38 mouse cellular contexts compared by ENCODE assay signal in the genomic region with DNA sequence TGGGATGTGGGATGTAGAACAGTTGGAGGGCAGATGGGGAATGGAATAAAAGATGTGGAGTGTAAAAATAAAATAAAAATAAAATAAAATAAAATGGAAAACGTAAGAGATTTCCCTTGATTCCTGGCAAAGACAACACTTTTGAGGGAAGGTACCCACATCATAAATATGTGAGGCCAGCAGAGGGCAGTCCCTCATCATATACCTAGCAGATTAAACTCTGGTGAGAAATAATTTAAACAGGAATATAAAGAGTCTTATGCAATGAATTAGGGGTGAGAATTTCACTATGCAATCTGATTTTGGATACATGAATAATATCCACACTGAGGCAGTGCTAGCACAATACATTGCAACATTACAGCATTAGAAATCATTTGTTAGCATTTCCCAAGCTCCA. TPM values are rescaled to one million over a fixed set of nuclear protein-coding genes. Genes with fewer than 3 reads are reported as not detected.
A peak's percentile ranks its signal among the peaks of the same experiment; 100 is the strongest.
DNase-seq lines count a peak whose midpoint lies in the region; ATAC-seq and TF ChIP-seq lines count a peak whose summit lies in the region.
"Had no signal": no experiment of that assay in that cellular context is flagged by ENCODE, and none has a peak within 500 bp of the region (broad histone marks: within the 10 kb centered on the region; RNA-seq: fewer than 3 reads in every experiment).

No protein-coding gene starts in this region.

- no peaks in the 10 kb centered on the region for H3K36me3 ChIP-seq in heart, adult 2 months (ENCODE audit: control insufficient read depth, insufficient read depth, low read length)
- no peaks in the 10 kb centered on the region for H3K36me3 ChIP-seq in hindbrain, postnatal 0 days (ENCODE audit: insufficient read depth, low read length)
- no peaks in the 10 kb centered on the region for H3K36me3 ChIP-seq in hindbrain, embryonic 14.5 days (replicated peaks; ENCODE audit: control insufficient read depth, insufficient read depth)
- no peaks in the 10 kb centered on the region for H3K36me3 ChIP-seq in MEL (ENCODE audit: control insufficient read depth in 1 of 2, insufficient read depth in 2 of 2, low read length in 2 of 2)
- H3K36me3 ChIP-seq: embryonic facial prominence, embryonic 10.5 days; embryonic facial prominence, embryonic 13.5 days; forebrain, embryonic 12.5 days; forebrain, embryonic 15.5 days; hindbrain, embryonic 15.5 days had no signal

- no peak overlapping the region for H3K4me2 ChIP-seq in hindbrain, postnatal 0 days (ENCODE audit: low read depth, low read length)
- no peak overlapping the region for H3K4me2 ChIP-seq in hindbrain, embryonic 14.5 days (replicated peaks)
- H3K4me2 ChIP-seq: embryonic facial prominence, embryonic 13.5 days; forebrain, embryonic 12.5 days; forebrain, embryonic 15.5 days; heart, embryonic 11.5 days; hindbrain, embryonic 15.5 days had no signal

- H3K27me3 ChIP-seq in heart, adult 2 months (ENCODE audit: control insufficient read depth, insufficient read depth, low read length): no peaks in the 10 kb centered on the region
- no peaks in the 10 kb centered on the region for H3K27me3 ChIP-seq in hindbrain, postnatal 0 days (ENCODE audit: insufficient read depth, low read length)
- no peaks in the 10 kb centered on the region for H3K27me3 ChIP-seq in hindbrain, embryonic 14.5 days (ENCODE audit: control insufficient read depth, insufficient read depth, low read length)
- H3K27me3 ChIP-seq in MEL (ENCODE audit: control insufficient read depth in 1 of 2, insufficient read depth in 2 of 2, low read length in 2 of 2): no peaks in the 10 kb centered on the region
- H3K27me3 ChIP-seq: embryonic facial prominence, embryonic 13.5 days; forebrain, embryonic 12.5 days; forebrain, embryonic 15.5 days; hindbrain, embryonic 15.5 days; Patski had no signal

- no peaks in the 10 kb centered on the region for H3K79me2 ChIP-seq in heart, adult 2 months (replicated peaks; ENCODE audit: control insufficient read depth, insufficient read depth, low read length)
- no peaks in the 10 kb centered on the region for H3K79me2 ChIP-seq in MEL (ENCODE audit: control insufficient read depth, insufficient read depth, low read length, poor library complexity)

- TF ChIP-seq CTCF in heart, adult 2 months (IDR thresholded peaks at IDR 0.05): peak; percentile 28
- no peak for TF ChIP-seq CTCF in hindbrain, postnatal 0 days (IDR thresholded peaks at IDR 0.05; ENCODE audit: low read depth)
- TF ChIP-seq CTCF in MEL (IDR thresholded peaks at IDR 0.05 in 2 of 3, conservative IDR thresholded peaks at IDR 0.05 in 1 of 3; ENCODE audit: control insufficient read depth in 1 of 3, insufficient read depth in 1 of 3, low read depth in 2 of 3, low read length in 3 of 3, poor library complexity in 1 of 3, severe bottlenecking in 1 of 3): peak in 1 of 3 experiments; percentile 39; a peak in 2 of 6 replicates

- no peak overlapping the region for H3K9ac ChIP-seq in heart, adult 2 months (ENCODE audit: low read depth, low read length)
- H3K9ac ChIP-seq in hindbrain, postnatal 0 days (replicated peaks; ENCODE audit: low read length): no peak overlapping the region
- no peak overlapping the region for H3K9ac ChIP-seq in hindbrain, embryonic 14.5 days
- H3K9ac ChIP-seq in MEL (ENCODE audit: control insufficient read depth, low read depth, low read length, poor library complexity, severe bottlenecking): no peak overlapping the region
- H3K9ac ChIP-seq: embryonic facial prominence, embryonic 13.5 days; forebrain, embryonic 12.5 days; forebrain, embryonic 15.5 days; hindbrain, embryonic 15.5 days had no signal

- no peak for TF ChIP-seq EP300 in heart, adult 2 months (IDR thresholded peaks at IDR 0.05; ENCODE audit: insufficient read depth, low read depth, low read length)
- no peak for TF ChIP-seq EP300 in MEL (IDR thresholded peaks at IDR 0.05; ENCODE audit: low read depth in 1 of 2, low read length in 2 of 2)

- intact Hi-C loops in heart, adult 2 months (cut with DNase I): no loop called here
- intact Hi-C loops in heart, postnatal 25 days (cut with DNase I): no loop called here

- no peaks in the 10 kb centered on the region for H3K9me3 ChIP-seq in hindbrain, postnatal 0 days (ENCODE audit: low read length)
- no peaks in the 10 kb centered on the region for H3K9me3 ChIP-seq in hindbrain, embryonic 14.5 days (ENCODE audit: control insufficient read depth, low read length)
- no peaks in the 10 kb centered on the region for H3K9me3 ChIP-seq in MEL (replicated peaks; ENCODE audit: insufficient read depth, low read length)
- H3K9me3 ChIP-seq: embryonic facial prominence, embryonic 10.5 days; embryonic facial prominence, embryonic 13.5 days; forebrain, embryonic 12.5 days; forebrain, embryonic 15.5 days; hindbrain, embryonic 15.5 days had no signal

- DNase-seq in heart, adult 2 months: no peak
- no peak for DNase-seq in heart, postnatal 25 days (ENCODE audit: low spot score)
- peak; percentile 9 for DNase-seq in hindbrain, postnatal 0 days (ENCODE audit: low spot score)
- DNase-seq in hindbrain, embryonic 14.5 days (ENCODE audit: low spot score): no peak
- DNase-seq in 3T3-L1 (ENCODE audit: low read depth, low spot score) (peak; percentile 71), MEL (ENCODE audit: low read depth, low spot score) (peak; percentile 6)
- no peak for DNase-seq in urinary bladder, adult 2 months (ENCODE audit: low spot score)
- DNase-seq: adrenal gland, adult 8-10 months; adrenal gland, postnatal 25 days; cerebellum, adult 11-12 months; cerebellum, adult 8-10 months; cerebellum, postnatal 10 days; cerebellum, postnatal 36 days; embryo, embryonic 11 days; gastrocnemius, postnatal 10 days; gastrocnemius, postnatal 36 days; heart, postnatal 36 days; kidney, adult 2 months had no signal

- ATAC-seq in hindbrain, postnatal 0 days: no peak
- ATAC-seq in hindbrain, embryonic 14.5 days (ENCODE audit: low FRiP score): no peak
- no peak for ATAC-seq in activated CD4-positive, CD25-positive, alpha-beta regulatory T cell, adult 4 months
- ATAC-seq: CD4-positive, CD25-positive, alpha-beta regulatory T cell, adult 4 months; forebrain, embryonic 15.5 days; intestine, embryonic 16.5 days; Patski had no signal

- peak; percentile 48 for TF ChIP-seq RAD21 in MEL (IDR thresholded peaks at IDR 0.05; ENCODE audit: low read depth, low read length)

- H3K27ac ChIP-seq in heart, adult 2 months: no peak overlapping the region
- no peak overlapping the region for H3K27ac ChIP-seq in hindbrain, postnatal 0 days
- H3K27ac ChIP-seq in hindbrain, embryonic 14.5 days: no peak overlapping the region
- H3K27ac ChIP-seq in MEL (ENCODE audit: control insufficient read depth, low read depth, low read length): no peak overlapping the region
- H3K27ac ChIP-seq: embryonic facial prominence, embryonic 10.5 days; embryonic facial prominence, embryonic 13.5 days; forebrain, embryonic 12.5 days; forebrain, embryonic 15.5 days; hindbrain, embryonic 15.5 days had no signal

- H3K4me3 ChIP-seq in heart, adult 2 months: no peak overlapping the region
- H3K4me3 ChIP-seq in hindbrain, postnatal 0 days (ENCODE audit: low read length): no peak overlapping the region
- H3K4me3 ChIP-seq in hindbrain, embryonic 14.5 days (replicated peaks; ENCODE audit: low read length): no peak overlapping the region
- H3K4me3 ChIP-seq in MEL (ENCODE audit: control insufficient read depth in 1 of 2, insufficient read depth in 1 of 2, low read depth in 2 of 2, low read length in 2 of 2): no peak overlapping the region
- H3K4me3 ChIP-seq: embryonic facial prominence, embryonic 10.5 days; embryonic facial prominence, embryonic 13.5 days; erythroblast, embryonic 14.5 days; forebrain, embryonic 12.5 days; forebrain, embryonic 15.5 days; hindbrain, embryonic 15.5 days had no signal

- no peaks in the 10 kb centered on the region for H3K4me1 ChIP-seq in heart, adult 2 months (ENCODE audit: control insufficient read depth, insufficient read depth, low read length)
- no peaks in the 10 kb centered on the region for H3K4me1 ChIP-seq in hindbrain, postnatal 0 days (ENCODE audit: insufficient read depth, low read length)
- H3K4me1 ChIP-seq in hindbrain, embryonic 14.5 days (replicated peaks; ENCODE audit: control insufficient read depth, insufficient read depth, low read length): no peaks in the 10 kb centered on the region
- H3K4me1 ChIP-seq in MEL (ENCODE audit: control insufficient read depth in 1 of 2, insufficient read depth in 2 of 2, low read length in 2 of 2): no peaks in the 10 kb centered on the region
- H3K4me1 ChIP-seq: embryonic facial prominence, embryonic 10.5 days; embryonic facial prominence, embryonic 13.5 days; forebrain, embryonic 12.5 days; forebrain, embryonic 15.5 days; hindbrain, embryonic 15.5 days had no signal

- no peak for TF ChIP-seq POLR2A in heart, adult 2 months (IDR thresholded peaks at IDR 0.05; ENCODE audit: insufficient read depth, low read depth, low read length)
- TF ChIP-seq POLR2A in MEL (IDR thresholded peaks at IDR 0.05; ENCODE audit: control insufficient read depth in 1 of 2, insufficient read depth in 1 of 2, low read depth in 1 of 2, low read length in 2 of 2, poor library complexity in 1 of 2): no peak

- 45% methylated on average over 1 of the region's 1 CpGs for WGBS in heart, adult 2 months
- 67% methylated on average over 1 of the region's 1 CpGs for WGBS in hindbrain, postnatal 0 days
- WGBS in hindbrain, embryonic 14.5 days: 71% methylated on average over 1 of the region's 1 CpGs

TF ChIP-seq in MEL, 35 proteins besides CTCF, POLR2A, EP300 and RAD21:
- peak; percentile 29; the same call in 1 of the 2 replicates for TF ChIP-seq ZC3H11A (IDR thresholded peaks at IDR 0.05; ENCODE audit: low read depth, low read length)
- peak; percentile 46 for TF ChIP-seq SMC3 (IDR thresholded peaks at IDR 0.05; ENCODE audit: low read depth, low read length)
- no peak for TF ChIP-seq MXI1 (IDR thresholded peaks at IDR 0.05; ENCODE audit: low read depth, low read length)

RNA-seq across cellular contexts. Expression of gene 5530400C23Rik, which starts 46.5 kb away (rescaled TPM):
- not detected for total RNA-seq in heart, adult 2 months (2021)
- not detected in 2 replicates for polyA plus RNA-seq in heart, adult 2 months (2012; rRNA removed)
- not detected for total RNA-seq in heart, postnatal 25 days (2021)
- total RNA-seq in hindbrain, postnatal 0 days (2014; rRNA removed): not detected in 2 replicates
- not detected in 2 replicates for polyA plus RNA-seq in hindbrain, postnatal 0 days (2015; fragmentation: Nextera tagmentation; extraction: Ambion mirVana)
- polyA plus RNA-seq in hindbrain, embryonic 14.5 days (2014; fragmentation: Nextera tagmentation; extraction: Ambion mirVana): not detected in 2 replicates
- total RNA-seq in MEL (2012; rRNA removed): not detected in 2 replicates
- not detected for polyA plus RNA-seq in MEL (2012; ENCODE audit: insufficient read depth in 1 of 2, insufficient read length in 2 of 2, low read depth in 1 of 2, low replicate concordance in 2 of 2, missing spikeins in 1 of 2)
- not detected for polyA plus RNA-seq in activated CD4-positive, CD25-positive, alpha-beta regulatory T cell, adult 4 months (2017; shearing (Covaris generic))
- not detected in 2 replicates for polyA plus RNA-seq in urinary bladder, adult 2 months (2012; rRNA removed)
- total RNA-seq: adrenal gland, adult 8-10 months; adrenal gland, postnatal 25 days; ES-E14; gastrocnemius, adult 18-20 months; gastrocnemius, postnatal 10 days; gastrocnemius, postnatal 36 days; granulocyte monocyte progenitor cell, adult 5-6 weeks; heart, adult 8-10 months; heart, postnatal 36 days had no signal
- polyA plus RNA-seq: brain, embryonic 14.5 days; C2C12; CD4-positive, CD25-positive, alpha-beta regulatory T cell, adult 4 months; cortical plate, adult 2 months; embryonic facial prominence, embryonic 10.5 days; embryonic facial prominence, embryonic 13.5 days; erythroblast, embryonic 14.5 days; forebrain, embryonic 12.5 days; forebrain, embryonic 15.5 days; heart, embryonic 11.5 days; heart, embryonic 14.5 days; hindbrain, embryonic 11.5 days; hindbrain, embryonic 15.5 days; intestine, embryonic 16.5 days; kidney, adult 2 months; Patski had no signal

Comparison
In these comparisons a context has a peak if more than half of its experiments do, and no peak if none do; other contexts are left out.
1. DNase-seq: peak in hindbrain, postnatal 0 days (single experiment), 3T3-L1 (single experiment) and MEL (single experiment); none in heart, adult 2 months (0 of 2), heart, postnatal 25 days (single experiment), hindbrain, embryonic 14.5 days (single experiment) and urinary bladder, adult 2 months (single experiment).